Mouse (Mus musculus) hindbrain, embryonic 15.5 days (tissue): ENCODE measurements around the gene C5ar1. TPM values are rescaled to one million over a fixed set of nuclear protein-coding genes. Genes with fewer than 3 reads are reported as not detected.
A peak's percentile ranks its signal among the peaks of the same experiment; 100 is the strongest.

Source experiments
- ATAC-seq: fragments of 200-750 bp; cut with Nextera tagmentation; 2 replicates; pipeline ENCODE4 v1.8.0; 2017; ENCODE audit warnings: low read depth, moderate number of reproducible peaks, moderate TSS enrichment; ENCODE audit not compliant: low FRiP score
- H3K27ac ChIP-seq: fragments of 300-500 bp; sonication (generic); replicated peaks from 2 replicates; pipeline ENCODE4 v1.5.1; 2015; ENCODE audit warnings: mild to moderate bottlenecking, inconsistent platforms
- H3K27me3 ChIP-seq: fragments of 300-500 bp; sonication (generic); 2 replicates; pipeline ENCODE4 v1.6.1; 2015; ENCODE audit warnings: control low read depth, inconsistent platforms
- H3K36me3 ChIP-seq: fragments of 300-500 bp; sonication (generic); 2 replicates; pipeline ENCODE4 v1.6.1; 2015; ENCODE audit warnings: control low read depth, inconsistent platforms
- H3K4me1 ChIP-seq: fragments of 300-500 bp; sonication (generic); replicated peaks from 2 replicates; pipeline ENCODE4 v1.6.1; 2015; ENCODE audit warnings: control low read depth, inconsistent platforms
- H3K4me2 ChIP-seq: fragments of 300-500 bp; sonication (generic); 2 replicates; pipeline ENCODE4 v1.6.1; 2015; ENCODE audit warnings: moderate library complexity, mild to moderate bottlenecking, inconsistent platforms
- H3K4me3 ChIP-seq: fragments of 300-500 bp; sonication (generic); 2 replicates; pipeline ENCODE4 v1.5.1; 2015; ENCODE audit warnings: mild to moderate bottlenecking, inconsistent platforms
- H3K9ac ChIP-seq: fragments of 300-500 bp; sonication (generic); 2 replicates; pipeline ENCODE4 v1.6.1; 2015; ENCODE audit warnings: inconsistent platforms
- H3K9me3 ChIP-seq: fragments of 300-500 bp; sonication (generic); 2 replicates; pipeline ENCODE4 v1.6.1; 2016; ENCODE audit warnings: control low read depth, inconsistent platforms
- WGBS: fragments of 180-500 bp; shearing (Covaris S2); methylation state at CpG from one replicate; pipeline ENCODE4 v1.1.7; 2015; 5-methylcytosine and 5-hydroxymethylcytosine counted together
- polyA plus RNA-seq: library from polyadenylated mRNA; unstranded; fragments of >200 nt; fragmentation: Nextera tagmentation; extraction: Ambion mirVana; gene quantifications from 2 replicates; pipeline ENCODE4 v1.2.1, GENCODE M21; 2015

Gene C5ar1
- polyA plus RNA-seq, 1 experiment from 2014 or later: 2.2 TPM

- H3K9ac ChIP-seq: no peak overlapping the region
- H3K36me3 ChIP-seq: no peaks in the 10 kb centered on the region
- no peaks in the 10 kb centered on the region for H3K9me3 ChIP-seq
- WGBS: 60% methylated on average over 2 of the region's 4 CpGs
- H3K4me3 ChIP-seq: no peak overlapping the region
- no peak for ATAC-seq
- H3K27ac ChIP-seq: no peak overlapping the region
- no peaks in the 10 kb centered on the region for H3K27me3 ChIP-seq
- no peaks in the 10 kb centered on the region for H3K4me1 ChIP-seq
- no peak overlapping the region for H3K4me2 ChIP-seq
These were observed 13.4 kb downstream of the C5ar1 start for GRCm38 (mm10) chr7:16245958-16246357.

- H3K4me3 ChIP-seq: no peak within 1 kb of the TSS
- H3K4me2 ChIP-seq: no peak within 1 kb of the TSS
- H3K27ac ChIP-seq: no peak within 1 kb of the TSS
- H3K27me3 ChIP-seq: no peaks in the 10 kb centered on the region
- whole genome bisulfite sequencing: 86% methylated on average over 5 of the region's 5 CpGs
- H3K36me3 ChIP-seq: no peaks in the 10 kb centered on the region
- no peaks in the 10 kb centered on the region for H3K9me3 ChIP-seq
- ATAC-seq: no peak
- H3K9ac ChIP-seq: no peak within 1 kb of the TSS
- no peaks in the 10 kb centered on the region for H3K4me1 ChIP-seq
These were observed 15.3 kb downstream of the C5ar1 start, which contains the start of gene C5ar2 for GRCm38 (mm10) chr7:16244067-16244466. Gene C5ar2, minus strand, starts transcription at chr7:16244154.

GRCm38 (mm10) chr7:16242198-16242597, 17.1 kb downstream of the C5ar1 start:
- WGBS: 85% methylated on average over 6 of the region's 6 CpGs

GRCm38 (mm10) chr7:16241787-16242186, 17.6 kb downstream of the C5ar1 start:
- ATAC-seq: no peak
- Histone ChIP-seq H3K27me3 (no peaks in the 10 kb centered on the region), H3K36me3 (no peaks in the 10 kb centered on the region), H3K4me3 (no peak overlapping the region), H3K4me2 (no peak overlapping the region), H3K4me1 (no peaks in the 10 kb centered on the region), H3K27ac (no peak overlapping the region), H3K9me3 (no peaks in the 10 kb centered on the region), H3K9ac (no peak overlapping the region)
- 70% methylated on average over 11 of the region's 11 CpGs for WGBS

More at GRCm38 (mm10) chr7:16242198-16242597, 17.1 kb downstream of the C5ar1 start:
- Histone ChIP-seq H3K9ac (no peak overlapping the region), H3K9me3 (no peaks in the 10 kb centered on the region), H3K27me3 (no peaks in the 10 kb centered on the region), H3K4me3 (no peak overlapping the region), H3K27ac (no peak overlapping the region), H3K4me1 (no peaks in the 10 kb centered on the region), H3K36me3 (no peaks in the 10 kb centered on the region), H3K4me2 (no peak overlapping the region)
- ATAC-seq: no peak

GRCm38 (mm10) chr7:16240978-16241303, 18.4 kb downstream of the C5ar1 start:
- H3K4me3 ChIP-seq: no peak overlapping the region
- no peak overlapping the region for H3K9ac ChIP-seq
- no peaks in the 10 kb centered on the region for H3K36me3 ChIP-seq
- 97% methylated on average over 1 of the region's 1 CpGs for WGBS
- no peak overlapping the region for H3K27ac ChIP-seq
- H3K9me3 ChIP-seq: no peaks in the 10 kb centered on the region
- no peak overlapping the region for H3K4me2 ChIP-seq
- H3K27me3 ChIP-seq: no peaks in the 10 kb centered on the region
- no peaks in the 10 kb centered on the region for H3K4me1 ChIP-seq
- ATAC-seq: no peak

- Histone ChIP-seq H3K27ac (no peak overlapping the region), H3K36me3 (no peaks in the 10 kb centered on the region), H3K27me3 (no peaks in the 10 kb centered on the region), H3K4me2 (no peak overlapping the region), H3K4me3 (no peak overlapping the region), H3K9ac (no peak overlapping the region), H3K9me3 (no peaks in the 10 kb centered on the region), H3K4me1 (no peaks in the 10 kb centered on the region)
- ATAC-seq: no peak
- WGBS: 84% methylated on average over 7 of the region's 7 CpGs
These were observed 18.9 kb downstream of the C5ar1 start for GRCm38 (mm10) chr7:16240281-16240977.

GRCm38 (mm10) chr7:16239554-16239997, 19.8 kb downstream of the C5ar1 start:
- Histone ChIP-seq H3K4me2 (no peak overlapping the region), H3K4me3 (no peak overlapping the region), H3K4me1 (no peaks in the 10 kb centered on the region), H3K9ac (no peak overlapping the region), H3K9me3 (no peaks in the 10 kb centered on the region), H3K36me3 (no peaks in the 10 kb centered on the region), H3K27me3 (no peaks in the 10 kb centered on the region), H3K27ac (no peak overlapping the region)
- 54% methylated on average over 9 of the region's 9 CpGs for WGBS
- no peak for ATAC-seq

- no peak for ATAC-seq
- no peak overlapping the region for H3K4me2 ChIP-seq
- H3K27ac ChIP-seq: no peak overlapping the region
- H3K4me3 ChIP-seq: no peak overlapping the region
- 58% methylated on average over 5 of the region's 5 CpGs for WGBS
- no peaks in the 10 kb centered on the region for H3K36me3 ChIP-seq
- H3K9ac ChIP-seq: no peak overlapping the region
- H3K9me3 ChIP-seq: no peaks in the 10 kb centered on the region
- H3K27me3 ChIP-seq: no peaks in the 10 kb centered on the region
- H3K4me1 ChIP-seq: no peaks in the 10 kb centered on the region
These were observed 29.5 kb downstream of the C5ar1 start for GRCm38 (mm10) chr7:16229869-16230268.

- 1% methylated on average over 34 of the region's 34 CpGs for WGBS
- H3K27ac ChIP-seq: peak within 1 kb of the TSS; percentile 77
- H3K4me3 ChIP-seq: peak within 1 kb of the TSS; percentile 62
- no peaks in the 10 kb centered on the region for H3K27me3 ChIP-seq
- H3K9ac ChIP-seq: peak within 1 kb of the TSS; percentile 79
- peaks cover 9% of the 10 kb centered on the region for H3K36me3 ChIP-seq
- peaks cover 19% of the 10 kb centered on the region for H3K4me1 ChIP-seq
- no peaks in the 10 kb centered on the region for H3K9me3 ChIP-seq
- ATAC-seq: peak; percentile 97
- H3K4me2 ChIP-seq: peak within 1 kb of the TSS; percentile 83
These were observed 37.6 kb downstream of the C5ar1 start, which contains the start of gene Dhx34 for GRCm38 (mm10) chr7:16221582-16222272. Gene Dhx34, minus strand, starts transcription at chr7:16222037.

GRCm38 (mm10) chr7:16213986-16214385, 45.4 kb downstream of the C5ar1 start:
- no peaks in the 10 kb centered on the region for H3K27me3 ChIP-seq
- ATAC-seq: no peak

GRCm38 (mm10) chr7:16213196-16213595, 46.1 kb downstream of the C5ar1 start:
- 91% methylated on average over 6 of the region's 6 CpGs for WGBS
- Histone ChIP-seq H3K9me3 (no peaks in the 10 kb centered on the region), H3K36me3 (peaks cover 72% of the 10 kb centered on the region), H3K4me2 (no peak overlapping the region), H3K4me3 (no peak overlapping the region), H3K4me1 (no peaks in the 10 kb centered on the region), H3K27me3 (no peaks in the 10 kb centered on the region), H3K9ac (no peak overlapping the region), H3K27ac (no peak overlapping the region)
- no peak for ATAC-seq

More at GRCm38 (mm10) chr7:16213986-16214385, 45.4 kb downstream of the C5ar1 start:
- H3K36me3 ChIP-seq: peaks cover 73% of the 10 kb centered on the region
- H3K27ac ChIP-seq: no peak overlapping the region
- 96% methylated on average over 9 of the region's 9 CpGs for WGBS
- no peaks in the 10 kb centered on the region for H3K9me3 ChIP-seq
- H3K4me2 ChIP-seq: no peak overlapping the region
- H3K4me3 ChIP-seq: no peak overlapping the region
- H3K4me1 ChIP-seq: no peaks in the 10 kb centered on the region
- H3K9ac ChIP-seq: no peak overlapping the region

- no peak for ATAC-seq
- Histone ChIP-seq H3K9ac (no peak overlapping the region), H3K4me2 (no peak overlapping the region), H3K36me3 (peaks cover 60% of the 10 kb centered on the region), H3K4me3 (no peak overlapping the region), H3K27ac (no peak overlapping the region), H3K27me3 (no peaks in the 10 kb centered on the region), H3K4me1 (no peaks in the 10 kb centered on the region), H3K9me3 (no peaks in the 10 kb centered on the region)
- WGBS: 84% methylated on average over 12 of the region's 12 CpGs
These were observed 48.4 kb downstream of the C5ar1 start for GRCm38 (mm10) chr7:16210862-16211365.
